Mouse (Mus musculus) spleen, adult 2 months (tissue): ENCODE data around the gene Ngdn. TPM values are rescaled to one million over a fixed set of nuclear protein-coding genes. Genes with fewer than 3 reads are reported as not detected.

Experiments used
- DNase-seq, 2 experiments: peaks; one replicate each; pipeline versions ENCODE4 v3.0.0 to v3.0.0-alpha.2; 2012 to 2021; ENCODE audit warnings: low spot score in 2 of 2, low read depth in 1 of 2
- H3K27ac ChIP-seq: fragments of 200-500 bp; 2 replicates; pipeline ENCODE4 v1.5.1; 2012; ENCODE audit warnings: low read length, inconsistent platforms; ENCODE audit not compliant: insufficient read depth
- H3K27me3 ChIP-seq: fragments of 200-500 bp; 2 replicates; pipeline ENCODE4 v1.6.1; 2012; ENCODE audit warnings: mild to moderate bottlenecking, moderate library complexity, low read length, inconsistent platforms; ENCODE audit not compliant: control insufficient read depth, insufficient read depth
- H3K36me3 ChIP-seq: fragments of 200-500 bp; 2 replicates; pipeline ENCODE4 v1.6.1; 2012; ENCODE audit warnings: mild to moderate bottlenecking, low read length, inconsistent platforms; ENCODE audit not compliant: control insufficient read depth, insufficient read depth
- H3K4me1 ChIP-seq: fragments of 200-500 bp; 2 replicates; pipeline ENCODE4 v1.6.1; 2011; ENCODE audit warnings: inconsistent platforms; ENCODE audit not compliant: control insufficient read depth, insufficient read depth, insufficient read length
- H3K4me3 ChIP-seq: fragments of 200-500 bp; 2 replicates; pipeline ENCODE4 v1.5.1; 2011; ENCODE audit warnings: mild to moderate bottlenecking, inconsistent platforms; ENCODE audit not compliant: insufficient read depth, insufficient read length; ENCODE audit errors: extremely low read depth
- CTCF ChIP-seq: fragments of 200-500 bp; IDR thresholded peaks from 2 replicates; pipeline ENCODE4 v1.5.1; 2011; ENCODE audit warnings: mild to moderate bottlenecking, inconsistent platforms; ENCODE audit not compliant: insufficient read depth, insufficient read length, insufficient replicate concordance; ENCODE audit errors: extremely low read depth
- POLR2A ChIP-seq: fragments of 200-500 bp; IDR thresholded peaks from 2 replicates; pipeline ENCODE4 v1.6.1; 2011; ENCODE audit warnings: low read depth, low read length, inconsistent platforms
- WGBS: fragments of 180-500 bp; shearing (Covaris S2); methylation state at CpG from one replicate; pipeline ENCODE4 v1.1.7; 2018; 5-methylcytosine and 5-hydroxymethylcytosine counted together
- polyA plus RNA-seq: library from polyadenylated mRNA; depleted of rRNA; stranded (reverse); fragments of >200 nt; gene quantifications from 2 replicates; pipeline ENCODE4 v1.2.3, GENCODE M21; 2012

The Ngdn gene
- polyA plus RNA-seq, 1 experiment: 10.4 TPM

- Histone ChIP-seq H3K27ac (no peak overlapping the region), H3K27me3 (no peaks in the 10 kb centered on the region), H3K4me1 (0 out of 2 replicates have a peak, but pooled peaks cover 2% of the 10 kb centered on the region), H3K4me3 (no peak overlapping the region), H3K36me3 (peaks cover 9% of the 10 kb centered on the region)
- WGBS: 14% methylated on average over 17 of the region's 17 CpGs
- TF ChIP-seq CTCF: no peak
- TF ChIP-seq POLR2A: no peak
- DNase-seq: no peak
These were observed 47.4 kb downstream of the Ngdn start for GRCm38 (mm10) chr14:55062626-55063025.

- Histone ChIP-seq H3K4me1 (0 out of 2 replicates have a peak, but pooled peaks cover 2% of the 10 kb centered on the region), H3K27me3 (no peaks in the 10 kb centered on the region), H3K4me3 (no peak overlapping the region), H3K36me3 (peaks cover 9% of the 10 kb centered on the region), H3K27ac (no peak overlapping the region)
- TF ChIP-seq CTCF (no peak), POLR2A (no peak)
- no peak for DNase-seq
- 87% methylated on average over 5 of the region's 5 CpGs for WGBS
These were observed 47.9 kb downstream of the Ngdn start for GRCm38 (mm10) chr14:55063117-55063516.

- no peaks in the 10 kb centered on the region for H3K27me3 ChIP-seq
- DNase-seq: no peak
- no peak overlapping the region for H3K27ac ChIP-seq
- TF ChIP-seq POLR2A: no peak
- TF ChIP-seq CTCF: no peak
- H3K4me1 ChIP-seq: 0 out of 2 replicates have a peak, but pooled peaks cover 2% of the 10 kb centered on the region
- peaks cover 9% of the 10 kb centered on the region for H3K36me3 ChIP-seq
- no peak overlapping the region for H3K4me3 ChIP-seq
- WGBS: 95% methylated on average over 22 of the region's 22 CpGs
These were observed 48.5 kb downstream of the Ngdn start for GRCm38 (mm10) chr14:55063581-55064381.

- 85% methylated on average over 35 of the region's 35 CpGs for WGBS
- TF ChIP-seq CTCF: no peak
- TF ChIP-seq POLR2A: no peak
- Histone ChIP-seq H3K4me1 (0 out of 2 replicates have a peak, but pooled peaks cover 2% of the 10 kb centered on the region), H3K4me3 (no peak overlapping the region), H3K36me3 (peaks cover 9% of the 10 kb centered on the region), H3K27me3 (no peaks in the 10 kb centered on the region), H3K27ac (no peak overlapping the region)
- no peak for DNase-seq
These were observed 49.5 kb downstream of the Ngdn start for GRCm38 (mm10) chr14:55064481-55065370.

GRCm38 (mm10) chr14:55065391-55065790 is 50.1 kb downstream of the Ngdn start:
- H3K27me3 ChIP-seq: no peaks in the 10 kb centered on the region
- H3K36me3 ChIP-seq: peaks cover 9% of the 10 kb centered on the region
- no peak overlapping the region for H3K4me3 ChIP-seq
- H3K4me1 ChIP-seq: 0 out of 2 replicates have a peak, but pooled peaks cover 2% of the 10 kb centered on the region
- no peak for DNase-seq
- no peak for TF ChIP-seq CTCF
- TF ChIP-seq POLR2A: no peak
- no peak overlapping the region for H3K27ac ChIP-seq
- WGBS: 88% methylated on average over 13 of the region's 13 CpGs

- Histone ChIP-seq H3K27ac (no peak overlapping the region), H3K4me1 (0 out of 2 replicates have a peak, but pooled peaks cover 2% of the 10 kb centered on the region), H3K27me3 (no peaks in the 10 kb centered on the region), H3K4me3 (no peak overlapping the region), H3K36me3 (peaks cover 9% of the 10 kb centered on the region)
- DNase-seq: no peak
- no peak for TF ChIP-seq POLR2A
- no peak for TF ChIP-seq CTCF
- 96% methylated on average over 8 of the region's 8 CpGs for WGBS
These were observed 50.8 kb downstream of the Ngdn start for GRCm38 (mm10) chr14:55066042-55066441.
